ENCODE assay signal across 20 mouse cellular contexts in genomic region chr1:58403745-58404144, GRCm38 (mm10). TPM values are rescaled to one million over a fixed set of nuclear protein-coding genes. Genes with fewer than 3 reads are reported as not detected.
DNase-seq lines count a peak whose midpoint lies in the region; ATAC-seq and TF ChIP-seq lines count a peak whose summit lies in the region.
"Had no signal": no experiment of that assay in that cellular context is flagged by ENCODE, and none has a peak within 500 bp of the region (broad histone marks: within the 10 kb centered on the region; RNA-seq: fewer than 3 reads in every experiment).

No protein-coding gene starts in this region.

- peaks cover 3% of the 10 kb centered on the region; the same call in 1 of the 2 replicates for H3K79me2 ChIP-seq in liver, adult 2 months (ENCODE audit: control insufficient read depth, insufficient read depth, low read length)

- no peaks in the 10 kb centered on the region for H3K9me3 ChIP-seq in midbrain, embryonic 11.5 days (ENCODE audit: control insufficient read depth, low read length)
- no peaks in the 10 kb centered on the region for H3K9me3 ChIP-seq in midbrain, embryonic 16.5 days (replicated peaks; ENCODE audit: control insufficient read depth, low read length, poor library complexity, severe bottlenecking)
- no peaks in the 10 kb centered on the region for H3K9me3 ChIP-seq in kidney, embryonic 16.5 days (ENCODE audit: low read length)
- H3K9me3 ChIP-seq: embryonic facial prominence, embryonic 10.5 days; embryonic facial prominence, embryonic 12.5 days; forebrain, embryonic 13.5 days; forebrain, embryonic 15.5 days had no signal

- 57% methylated on average over 5 of the region's 5 CpGs for WGBS in liver, adult 2 months
- 96% methylated on average over 5 of the region's 5 CpGs for WGBS in midbrain, embryonic 11.5 days
- WGBS in midbrain, embryonic 16.5 days = 95% methylated on average over 5 of the region's 5 CpGs
- WGBS in kidney, embryonic 16.5 days = 95% methylated on average over 5 of the region's 5 CpGs

- H3K9ac ChIP-seq in liver, adult 2 months (ENCODE audit: low read depth, low read length) = no peak overlapping the region
- H3K9ac ChIP-seq in midbrain, embryonic 11.5 days (ENCODE audit: low read length) = no peak overlapping the region
- no peak overlapping the region for H3K9ac ChIP-seq in midbrain, embryonic 16.5 days (ENCODE audit: low read depth, low read length)
- no peak overlapping the region for H3K9ac ChIP-seq in kidney, embryonic 16.5 days (replicated peaks; ENCODE audit: low read length)
- H3K9ac ChIP-seq: embryonic facial prominence, embryonic 12.5 days; forebrain, embryonic 13.5 days; forebrain, embryonic 15.5 days had no signal

- TF ChIP-seq CTCF in liver, adult 2 months (IDR thresholded peaks at IDR 0.05; ENCODE audit: low read depth, low read length) = no peak

- no peak overlapping the region for H3K4me3 ChIP-seq in liver, adult 2 months (ENCODE audit: insufficient read depth, low read depth, low read length)
- no peak overlapping the region for H3K4me3 ChIP-seq in midbrain, embryonic 11.5 days (ENCODE audit: low read depth, low read length)
- no peak overlapping the region for H3K4me3 ChIP-seq in midbrain, embryonic 16.5 days (ENCODE audit: low read depth, low read length)
- no peak overlapping the region for H3K4me3 ChIP-seq in kidney, embryonic 16.5 days (ENCODE audit: low read length)
- H3K4me3 ChIP-seq: embryonic facial prominence, embryonic 10.5 days; embryonic facial prominence, embryonic 12.5 days; forebrain, embryonic 13.5 days; forebrain, embryonic 15.5 days had no signal

- no peak overlapping the region for H3K27ac ChIP-seq in liver, adult 2 months (replicated peaks; ENCODE audit: insufficient read depth, low read depth, low read length)
- no peak overlapping the region for H3K27ac ChIP-seq in midbrain, embryonic 11.5 days (ENCODE audit: low read depth, low read length)
- H3K27ac ChIP-seq in midbrain, embryonic 16.5 days (ENCODE audit: low read length) = no peak overlapping the region
- no peak overlapping the region for H3K27ac ChIP-seq in kidney, embryonic 16.5 days (ENCODE audit: low read length)
- H3K27ac ChIP-seq: embryonic facial prominence, embryonic 10.5 days; embryonic facial prominence, embryonic 12.5 days; forebrain, embryonic 13.5 days; forebrain, embryonic 15.5 days had no signal

- no peak for TF ChIP-seq POLR2A in liver, adult 2 months (IDR thresholded peaks at IDR 0.05; ENCODE audit: extremely low read depth, insufficient read depth, low read length)

- peaks cover 61% of the 10 kb centered on the region for H3K36me3 ChIP-seq in liver, adult 2 months (ENCODE audit: control insufficient read depth, insufficient read depth, low read length)
- peaks cover 41% of the 10 kb centered on the region for H3K36me3 ChIP-seq in midbrain, embryonic 11.5 days (ENCODE audit: control insufficient read depth, insufficient read depth, low read length)
- peaks cover 41% of the 10 kb centered on the region for H3K36me3 ChIP-seq in midbrain, embryonic 16.5 days (ENCODE audit: control insufficient read depth, insufficient read depth, low read length)
- peaks cover 60% of the 10 kb centered on the region for H3K36me3 ChIP-seq in kidney, embryonic 16.5 days (ENCODE audit: insufficient read depth, low read length)

- no peak for ATAC-seq in midbrain, embryonic 11.5 days (ENCODE audit: low FRiP score)
- ATAC-seq in midbrain, embryonic 16.5 days = no peak
- no peak for ATAC-seq in kidney, embryonic 16.5 days (ENCODE audit: low FRiP score, low TSS enrichment)
- ATAC-seq: activated CD4-positive, CD25-positive, alpha-beta regulatory T cell, adult 4 months; forebrain, embryonic 13.5 days; forebrain, embryonic 15.5 days had no signal

- DNase-seq in liver, adult 2 months (ENCODE audit: extremely low read depth, low read depth, low spot score) = peak; percentile 69
- no peak for DNase-seq in liver
- peak; percentile 81 for DNase-seq in midbrain, embryonic 11.5 days (ENCODE audit: low spot score, missing footprints)
- DNase-seq in induced T-regulatory cell, adult 2 months (ENCODE audit: low read depth) = peak; percentile 24
- no peak for DNase-seq in yolk sac, embryonic 10.5 days (ENCODE audit: low spot score)
- DNase-seq: adrenal gland, adult 8-10 months; adrenal gland, postnatal 14 days; adrenal gland, postnatal 36 days; cerebellum, adult 11-12 months; cerebellum, adult 2 months; cerebellum, adult 9-10 months; cerebellum, postnatal 10 days; cerebellum, postnatal 25 days had no signal

- no peaks in the 10 kb centered on the region for H3K27me3 ChIP-seq in liver, adult 2 months (ENCODE audit: control insufficient read depth, insufficient read depth, low read length)
- H3K27me3 ChIP-seq in midbrain, embryonic 11.5 days (ENCODE audit: control insufficient read depth, insufficient read depth, low read length) = no peaks in the 10 kb centered on the region
- H3K27me3 ChIP-seq in midbrain, embryonic 16.5 days (ENCODE audit: control insufficient read depth, insufficient read depth, low read depth, low read length) = no peaks in the 10 kb centered on the region
- H3K27me3 ChIP-seq in kidney, embryonic 16.5 days (ENCODE audit: insufficient read depth, low read length) = no peaks in the 10 kb centered on the region
- H3K27me3 ChIP-seq: embryonic facial prominence, embryonic 12.5 days; forebrain, embryonic 13.5 days; forebrain, embryonic 15.5 days had no signal

- H3K4me1 ChIP-seq in liver, adult 2 months (ENCODE audit: control insufficient read depth, insufficient read depth, low read length) = peaks cover 3% of the 10 kb centered on the region
- H3K4me1 ChIP-seq in midbrain, embryonic 11.5 days (ENCODE audit: control insufficient read depth, insufficient read depth, low read length) = no peaks in the 10 kb centered on the region
- no peaks in the 10 kb centered on the region for H3K4me1 ChIP-seq in midbrain, embryonic 16.5 days (ENCODE audit: control insufficient read depth, insufficient read depth, low read length)
- no peaks in the 10 kb centered on the region for H3K4me1 ChIP-seq in kidney, embryonic 16.5 days (ENCODE audit: insufficient read depth, low read length)
- H3K4me1 ChIP-seq: embryonic facial prominence, embryonic 10.5 days; embryonic facial prominence, embryonic 12.5 days; forebrain, embryonic 13.5 days; forebrain, embryonic 15.5 days had no signal

- no peak overlapping the region for H3K4me2 ChIP-seq in midbrain, embryonic 11.5 days
- no peak overlapping the region for H3K4me2 ChIP-seq in midbrain, embryonic 16.5 days (ENCODE audit: low read length)
- no peak overlapping the region for H3K4me2 ChIP-seq in kidney, embryonic 16.5 days (replicated peaks; ENCODE audit: low read depth, low read length)
- H3K4me2 ChIP-seq: embryonic facial prominence, embryonic 12.5 days; forebrain, embryonic 13.5 days; forebrain, embryonic 15.5 days had no signal

RNA-seq across cellular contexts. Expression of gene Bzw1, which starts 11.0 kb away (rescaled TPM):
- 94.4 and 103 TPM in 2 replicates for total RNA-seq in liver, adult 2 months (2014; rRNA removed)
- 16.1 and 17.7 TPM in 2 replicates for polyA plus RNA-seq in liver, adult 2 months (2012; rRNA removed)
- polyA plus RNA-seq in midbrain, embryonic 11.5 days (2014; fragmentation: Nextera tagmentation; extraction: Ambion mirVana) = 587 and 613 TPM in 2 replicates
- 346 and 351 TPM in 2 replicates for polyA plus RNA-seq in midbrain, embryonic 16.5 days (2015; fragmentation: Nextera tagmentation; extraction: Ambion mirVana)
- 350 and 352 TPM in 2 replicates for polyA plus RNA-seq in kidney, embryonic 16.5 days (2015; fragmentation: Nextera tagmentation; extraction: Ambion mirVana)

RNA-seq across cellular contexts. Expression of gene Clk1, which starts 20.1 kb away (rescaled TPM):
- total RNA-seq in liver, adult 2 months (2014; rRNA removed) = 128 and 163 TPM in 2 replicates
- polyA plus RNA-seq in liver, adult 2 months (2012; rRNA removed) = 16.7 and 23.0 TPM in 2 replicates
- polyA plus RNA-seq in midbrain, embryonic 11.5 days (2014; fragmentation: Nextera tagmentation; extraction: Ambion mirVana) = 157 and 173 TPM in 2 replicates
- polyA plus RNA-seq in midbrain, embryonic 16.5 days (2015; fragmentation: Nextera tagmentation; extraction: Ambion mirVana) = 178 and 188 TPM in 2 replicates
- 191 and 204 TPM in 2 replicates for polyA plus RNA-seq in kidney, embryonic 16.5 days (2015; fragmentation: Nextera tagmentation; extraction: Ambion mirVana)

RNA-seq across cellular contexts. Expression of gene Nif3l1, which starts 41.2 kb away (rescaled TPM):
- total RNA-seq in liver, adult 2 months (2014; rRNA removed) = 9.4 and 10.5 TPM in 2 replicates
- 11.4 and 11.9 TPM in 2 replicates for polyA plus RNA-seq in liver, adult 2 months (2012; rRNA removed)
- polyA plus RNA-seq in midbrain, embryonic 11.5 days (2014; fragmentation: Nextera tagmentation; extraction: Ambion mirVana) = 66.6 and 67.2 TPM in 2 replicates
- 56.9 and 57.5 TPM in 2 replicates for polyA plus RNA-seq in midbrain, embryonic 16.5 days (2015; fragmentation: Nextera tagmentation; extraction: Ambion mirVana)
- polyA plus RNA-seq in kidney, embryonic 16.5 days (2015; fragmentation: Nextera tagmentation; extraction: Ambion mirVana) = 51.9 and 52.2 TPM in 2 replicates

RNA-seq across cellular contexts. Expression of gene Ppil3, which starts 41.5 kb away (rescaled TPM):
- total RNA-seq in liver, adult 2 months (2014; rRNA removed) = 21.5 and 32.6 TPM in 2 replicates
- polyA plus RNA-seq in liver, adult 2 months (2012; rRNA removed) = 13.6 and 14.2 TPM in 2 replicates
- 56.8 and 61.9 TPM in 2 replicates for polyA plus RNA-seq in midbrain, embryonic 11.5 days (2014; fragmentation: Nextera tagmentation; extraction: Ambion mirVana)
- polyA plus RNA-seq in midbrain, embryonic 16.5 days (2015; fragmentation: Nextera tagmentation; extraction: Ambion mirVana) = 49.8 and 50.2 TPM in 2 replicates
- polyA plus RNA-seq in kidney, embryonic 16.5 days (2015; fragmentation: Nextera tagmentation; extraction: Ambion mirVana) = 55.6 and 60.6 TPM in 2 replicates

Comparison
In these comparisons a context has a peak if more than half of its experiments do, and no peak if none do; other contexts are left out.
1. DNase-seq: peak in liver, adult 2 months (single experiment), midbrain, embryonic 11.5 days (single experiment) and induced T-regulatory cell, adult 2 months (single experiment); none in liver (single experiment) and yolk sac, embryonic 10.5 days (single experiment).
2. RNA of gene Bzw1, which starts 11.0 kb away (polyA plus RNA-seq): 587 to 613 TPM in midbrain, embryonic 11.5 days, 350 to 352 TPM in kidney, embryonic 16.5 days and 346 to 351 TPM in midbrain, embryonic 16.5 days; 16.1 to 17.7 TPM in liver, adult 2 months; every median in the first group is over 10 times any median in the second.